Mouse (Mus musculus) myocyte (in vitro differentiated cells): Measurements from ENCODE around the gene Celsr2.

Experiments used
- MAX ChIP-seq: IDR thresholded peaks from one replicate; pipeline ENCODE4 v1.6.1; 2011; ENCODE audit warnings: low read depth, mild to moderate bottlenecking, control low read depth
- POLR2A ChIP-seq: IDR thresholded peaks from one replicate; pipeline ENCODE4 v1.6.1; 2011; ENCODE audit warnings: low read depth, mild to moderate bottlenecking, control low read depth, moderate library complexity; ENCODE audit not compliant: insufficient read length
- POLR2AphosphoS2 ChIP-seq: IDR thresholded peaks from one replicate; pipeline ENCODE4 v1.6.1; 2011; ENCODE audit warnings: low read depth, control low read depth; ENCODE audit not compliant: insufficient read length
- REST ChIP-seq: IDR thresholded peaks from one replicate; pipeline ENCODE4 v1.6.1; 2011; ENCODE audit warnings: mild to moderate bottlenecking, control low read depth, moderate library complexity; ENCODE audit not compliant: insufficient read depth, insufficient read length
- TCF3 ChIP-seq: IDR thresholded peaks from one replicate; pipeline ENCODE4 v1.6.1; 2011; ENCODE audit warnings: low read depth, control low read depth; ENCODE audit not compliant: insufficient read length
- USF1 ChIP-seq: IDR thresholded peaks from one replicate; pipeline ENCODE4 v1.6.1; 2011; ENCODE audit warnings: low read depth, mild to moderate bottlenecking, control low read depth, moderate library complexity

DNA sequence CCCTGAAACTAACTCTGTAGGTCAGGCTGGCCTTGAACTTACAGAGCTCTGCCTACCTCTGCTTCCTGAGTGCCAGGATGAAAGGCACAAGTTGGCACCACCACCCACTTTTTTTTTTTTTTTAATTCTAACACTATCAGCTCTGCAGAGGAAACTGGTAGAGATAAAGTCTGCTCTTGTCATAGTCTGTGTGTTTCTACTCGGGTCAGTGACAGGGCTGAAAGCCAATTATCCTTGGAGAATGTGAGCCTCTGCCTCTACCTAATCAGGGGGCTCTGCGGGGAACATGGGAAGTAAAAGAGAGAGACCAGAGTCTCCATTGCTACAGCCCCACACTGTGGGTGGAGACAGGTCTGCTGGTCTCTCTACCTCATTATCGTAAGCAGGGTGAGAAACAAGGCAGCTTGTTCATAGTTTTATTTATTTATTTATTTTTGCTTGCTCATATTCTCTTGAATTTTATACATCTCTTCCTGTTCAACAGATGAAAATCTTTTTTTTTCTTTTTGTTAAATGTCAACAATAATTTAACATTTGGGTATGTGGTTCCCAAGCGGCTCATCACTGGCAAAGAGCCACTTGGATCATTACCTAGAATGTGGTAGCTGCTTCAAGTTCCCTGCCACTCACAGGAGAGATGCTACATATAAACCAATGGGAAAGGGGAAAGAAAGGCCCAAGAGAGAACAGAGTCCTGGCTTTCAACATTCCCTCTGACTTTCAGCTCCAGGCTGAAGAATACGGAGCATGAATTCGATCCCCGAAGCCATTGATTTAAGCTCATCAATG, 36.3 kb downstream of the Celsr2 start:
- TF ChIP-seq USF1, result no peak
- no peak for TF ChIP-seq POLR2A
- TF ChIP-seq MAX, result no peak
- TF ChIP-seq POLR2AphosphoS2, result no peak
- TF ChIP-seq TCF3, result no peak
- no peak for TF ChIP-seq REST
